Mouse (Mus musculus) erythroblast, embryonic 14.5 days (primary cell): ENCODE measurements around the gene Homer1. TPM values are rescaled to one million over a fixed set of nuclear protein-coding genes. Genes with fewer than 3 reads are reported as not detected.

ENCODE experiments used
- H3K27me3 ChIP-seq: 2 replicates; pipeline ENCODE4 v1.6.1; 2012; ENCODE audit warnings: inconsistent platforms; ENCODE audit not compliant: control insufficient read depth
- H3K36me3 ChIP-seq: 2 replicates; pipeline ENCODE4 v1.6.1; 2012; ENCODE audit warnings: mild to moderate bottlenecking, inconsistent platforms; ENCODE audit not compliant: control insufficient read depth
- H3K4me1 ChIP-seq: 2 replicates; pipeline ENCODE4 v1.6.1; 2012; ENCODE audit warnings: inconsistent platforms; ENCODE audit not compliant: control insufficient read depth
- H3K4me3 ChIP-seq: replicated peaks from 2 replicates; pipeline ENCODE3; 2012; ENCODE audit warnings: moderate library complexity, mild to moderate bottlenecking, inconsistent platforms
- H3K9me3 ChIP-seq: 2 replicates; pipeline ENCODE4 v1.6.1; 2012; ENCODE audit warnings: low read length, inconsistent platforms, mixed read lengths; ENCODE audit not compliant: control insufficient read depth
- GATA1 ChIP-seq: IDR thresholded peaks from 2 replicates; pipeline ENCODE4 v1.6.1; 2012; ENCODE audit warnings: low read length, inconsistent platforms, mixed read lengths
- TAL1 ChIP-seq: IDR thresholded peaks from 3 replicates; pipeline ENCODE4 v1.6.1; 2012; ENCODE audit warnings: low read length, inconsistent platforms, mixed read lengths
- polyA plus RNA-seq: library from polyadenylated mRNA; stranded (reverse); fragments of >175 nt; gene quantifications from 2 replicates; pipeline ENCODE4 v1.2.3, GENCODE M21; 2012

Gene Homer1
- polyA plus RNA-seq, 1 experiment: 0.23 TPM

- H3K27me3 ChIP-seq: no peaks in the 10 kb centered on the region
- no peak for TF ChIP-seq GATA1
- no peak for TF ChIP-seq TAL1
- H3K36me3 ChIP-seq: peaks cover 2% of the 10 kb centered on the region; the same call in 1 of the 2 replicates
- H3K4me1 ChIP-seq: peaks cover 47% of the 10 kb centered on the region
- no peaks in the 10 kb centered on the region for H3K9me3 ChIP-seq
- peak overlapping the region; percentile 95 for H3K4me3 ChIP-seq
Observed at GRCm38 (mm10) chr13:93304251-93305001, 5.0 kb downstream of the Homer1 start.

- H3K36me3 ChIP-seq: peaks cover 2% of the 10 kb centered on the region; the same call in 1 of the 2 replicates
- TF ChIP-seq GATA1: no peak
- TF ChIP-seq TAL1: no peak
Observed at GRCm38 (mm10) chr13:93305149-93305548, 5.7 kb downstream of the Homer1 start.

GRCm38 (mm10) chr13:93305636-93306035 lies 6.2 kb downstream of the Homer1 start:
- H3K36me3 ChIP-seq: peaks cover 2% of the 10 kb centered on the region; the same call in 1 of the 2 replicates
- TF ChIP-seq GATA1: no peak
- TF ChIP-seq TAL1: no peak
- H3K9me3 ChIP-seq: no peaks in the 10 kb centered on the region
- no peaks in the 10 kb centered on the region for H3K27me3 ChIP-seq
- H3K4me3 ChIP-seq: peak overlapping the region; percentile 95
- peaks cover 49% of the 10 kb centered on the region for H3K4me1 ChIP-seq

More at GRCm38 (mm10) chr13:93305149-93305548, 5.7 kb downstream of the Homer1 start:
- Histone ChIP-seq H3K9me3 (no peaks in the 10 kb centered on the region), H3K4me1 (peaks cover 49% of the 10 kb centered on the region), H3K4me3 (peak overlapping the region; percentile 95), H3K27me3 (no peaks in the 10 kb centered on the region)

GRCm38 (mm10) chr13:93306545-93306944 lies 7.1 kb downstream of the Homer1 start:
- TF ChIP-seq TAL1 (no peak), GATA1 (no peak)
- H3K9me3 ChIP-seq: no peaks in the 10 kb centered on the region
- no peak overlapping the region for H3K4me3 ChIP-seq
- peaks cover 47% of the 10 kb centered on the region for H3K4me1 ChIP-seq
- H3K36me3 ChIP-seq: peaks cover 2% of the 10 kb centered on the region; the same call in 1 of the 2 replicates
- no peaks in the 10 kb centered on the region for H3K27me3 ChIP-seq

GRCm38 (mm10) chr13:93307700-93308099 lies 8.3 kb downstream of the Homer1 start:
- TF ChIP-seq GATA1 (no peak), TAL1 (no peak)
- peaks cover 2% of the 10 kb centered on the region; the same call in 1 of the 2 replicates for H3K36me3 ChIP-seq

GRCm38 (mm10) chr13:93309295-93309694 lies 9.9 kb downstream of the Homer1 start:
- H3K4me3 ChIP-seq: no peak overlapping the region
- H3K9me3 ChIP-seq: no peaks in the 10 kb centered on the region
- TF ChIP-seq TAL1: no peak
- no peak for TF ChIP-seq GATA1
- no peaks in the 10 kb centered on the region for H3K27me3 ChIP-seq
- H3K36me3 ChIP-seq: peaks cover 2% of the 10 kb centered on the region; the same call in 1 of the 2 replicates
- peaks cover 32% of the 10 kb centered on the region for H3K4me1 ChIP-seq

More at GRCm38 (mm10) chr13:93307700-93308099, 8.3 kb downstream of the Homer1 start:
- Histone ChIP-seq H3K27me3 (no peaks in the 10 kb centered on the region), H3K9me3 (no peaks in the 10 kb centered on the region), H3K4me1 (peaks cover 39% of the 10 kb centered on the region), H3K4me3 (no peak overlapping the region)

- H3K27me3 ChIP-seq: no peaks in the 10 kb centered on the region
- no peak overlapping the region for H3K4me3 ChIP-seq
- no peaks in the 10 kb centered on the region for H3K9me3 ChIP-seq
- peaks cover 14% of the 10 kb centered on the region for H3K4me1 ChIP-seq
- TF ChIP-seq GATA1 (no peak), TAL1 (no peak)
- H3K36me3 ChIP-seq: no peaks in the 10 kb centered on the region
Observed at GRCm38 (mm10) chr13:93312518-93312917, 13.1 kb downstream of the Homer1 start.

- H3K36me3 ChIP-seq: no peaks in the 10 kb centered on the region
- TF ChIP-seq TAL1: no peak
- TF ChIP-seq GATA1: no peak
- no peaks in the 10 kb centered on the region for H3K27me3 ChIP-seq
- H3K9me3 ChIP-seq: no peaks in the 10 kb centered on the region
- peaks cover 5% of the 10 kb centered on the region for H3K4me1 ChIP-seq
- no peak overlapping the region for H3K4me3 ChIP-seq
Observed at GRCm38 (mm10) chr13:93314322-93314721, 14.9 kb downstream of the Homer1 start.

GRCm38 (mm10) chr13:93320089-93320488 lies 20.7 kb downstream of the Homer1 start:
- H3K4me1 ChIP-seq: no peaks in the 10 kb centered on the region; the same call in 1 of the 2 replicates
- TF ChIP-seq GATA1 (no peak), TAL1 (no peak)
- H3K36me3 ChIP-seq: no peaks in the 10 kb centered on the region
- no peak overlapping the region for H3K4me3 ChIP-seq
- no peaks in the 10 kb centered on the region for H3K9me3 ChIP-seq
- H3K27me3 ChIP-seq: no peaks in the 10 kb centered on the region

- TF ChIP-seq GATA1 (no peak), TAL1 (no peak)
- Histone ChIP-seq H3K4me3 (no peak overlapping the region), H3K4me1 (peaks cover 5% of the 10 kb centered on the region), H3K36me3 (peaks cover 3% of the 10 kb centered on the region; the same call in 1 of the 2 replicates), H3K27me3 (no peaks in the 10 kb centered on the region), H3K9me3 (no peaks in the 10 kb centered on the region)
Observed at GRCm38 (mm10) chr13:93326326-93326725, 26.9 kb downstream of the Homer1 start.
